Comparison of ENCODE assay signal across 15 mouse cellular contexts in genomic region chr12:99498189-99498977, GRCm38 (mm10).
A peak's percentile ranks its signal among the peaks of the same experiment; 100 is the strongest.
DNase-seq lines count a peak whose midpoint lies in the region; ATAC-seq and TF ChIP-seq lines count a peak whose summit lies in the region.
"Had no signal": no experiment of that assay in that cellular context is flagged by ENCODE, and none has a peak within 500 bp of the region (broad histone marks: within the 10 kb centered on the region; RNA-seq: fewer than 3 reads in every experiment).

No protein-coding gene starts in this region.

- no peak overlapping the region for H3K9ac ChIP-seq in forebrain, embryonic 12.5 days
- no peak overlapping the region for H3K9ac ChIP-seq in forebrain, embryonic 11.5 days (ENCODE audit: low read length)
- H3K9ac ChIP-seq in forebrain, embryonic 14.5 days (ENCODE audit: low read length): peak overlapping the region; percentile 0; the same call in 1 of the 2 replicates
- H3K9ac ChIP-seq in hindbrain, embryonic 16.5 days (ENCODE audit: low read depth, low read length): no peak overlapping the region; the same call in 1 of the 2 replicates
- H3K9ac ChIP-seq in midbrain, postnatal 0 days (replicated peaks; ENCODE audit: low read length, poor library complexity, severe bottlenecking): peak overlapping the region; percentile 42
- H3K9ac ChIP-seq: limb, embryonic 13.5 days had no signal

- peak overlapping the region; percentile 13 for H3K4me2 ChIP-seq in forebrain, embryonic 12.5 days
- no peak overlapping the region for H3K4me2 ChIP-seq in forebrain, embryonic 11.5 days (ENCODE audit: low read depth, low read length, severe bottlenecking)
- H3K4me2 ChIP-seq in forebrain, embryonic 14.5 days (ENCODE audit: low read length): peak overlapping the region; percentile 34
- H3K4me2 ChIP-seq in hindbrain, embryonic 16.5 days (ENCODE audit: low read length): peak overlapping the region; percentile 49
- H3K4me2 ChIP-seq in midbrain, postnatal 0 days (ENCODE audit: low read depth, low read length, poor library complexity, severe bottlenecking): peak overlapping the region; percentile 44
- H3K4me2 ChIP-seq: limb, embryonic 13.5 days had no signal

- no peak for ATAC-seq in forebrain, embryonic 12.5 days (ENCODE audit: low FRiP score)
- ATAC-seq in forebrain, embryonic 11.5 days (replicated peaks; ENCODE audit: low FRiP score): no peak
- peak; percentile 57; the same call in 1 of the 2 replicates for ATAC-seq in forebrain, embryonic 14.5 days
- ATAC-seq in hindbrain, embryonic 16.5 days: peak; percentile 50; the same call in 1 of the 2 replicates
- no peak for ATAC-seq in midbrain, postnatal 0 days (ENCODE audit: low FRiP score)
- ATAC-seq: Patski had no signal

- TF ChIP-seq CTCF in midbrain, postnatal 0 days (IDR thresholded peaks at IDR 0.05): no peak

- H3K27me3 ChIP-seq in forebrain, embryonic 12.5 days: no peaks in the 10 kb centered on the region
- no peaks in the 10 kb centered on the region for H3K27me3 ChIP-seq in forebrain, embryonic 11.5 days (ENCODE audit: control insufficient read depth, insufficient read depth, low read length)
- no peaks in the 10 kb centered on the region for H3K27me3 ChIP-seq in forebrain, embryonic 14.5 days (replicated peaks; ENCODE audit: control insufficient read depth, insufficient read depth, low read length)
- H3K27me3 ChIP-seq in hindbrain, embryonic 16.5 days (replicated peaks; ENCODE audit: control insufficient read depth, insufficient read depth, low read length): no peaks in the 10 kb centered on the region
- H3K27me3 ChIP-seq in midbrain, postnatal 0 days (ENCODE audit: insufficient read depth, low read length): no peaks in the 10 kb centered on the region
- H3K27me3 ChIP-seq: limb, embryonic 13.5 days; Patski had no signal

- peak overlapping the region; percentile 66; the same call in 1 of the 2 replicates for H3K27ac ChIP-seq in forebrain, embryonic 12.5 days
- H3K27ac ChIP-seq in forebrain, embryonic 11.5 days (ENCODE audit: low read depth, low read length): no peak overlapping the region
- H3K27ac ChIP-seq in forebrain, embryonic 14.5 days (ENCODE audit: low read depth, low read length): peak overlapping the region; percentile 34; the same call in 1 of the 2 replicates
- peak overlapping the region; percentile 46 for H3K27ac ChIP-seq in hindbrain, embryonic 16.5 days (ENCODE audit: low read depth, low read length)
- H3K27ac ChIP-seq in midbrain, postnatal 0 days (ENCODE audit: low read depth, low read length): peak overlapping the region; percentile 47; the same call in 1 of the 2 replicates
- H3K27ac ChIP-seq: limb, embryonic 13.5 days had no signal

- H3K9me3 ChIP-seq in forebrain, embryonic 12.5 days: no peaks in the 10 kb centered on the region
- no peaks in the 10 kb centered on the region for H3K9me3 ChIP-seq in forebrain, embryonic 11.5 days (ENCODE audit: control insufficient read depth, low read length)
- H3K9me3 ChIP-seq in forebrain, embryonic 14.5 days (replicated peaks; ENCODE audit: control insufficient read depth, low read length): 0 out of 2 replicates have a peak, but pooled peaks cover 2% of the 10 kb centered on the region
- no peaks in the 10 kb centered on the region for H3K9me3 ChIP-seq in hindbrain, embryonic 16.5 days (ENCODE audit: control insufficient read depth, low read length)
- H3K9me3 ChIP-seq in midbrain, postnatal 0 days (ENCODE audit: low read length): no peaks in the 10 kb centered on the region

- peaks cover 18% of the 10 kb centered on the region for H3K4me1 ChIP-seq in forebrain, embryonic 12.5 days
- H3K4me1 ChIP-seq in forebrain, embryonic 11.5 days (replicated peaks; ENCODE audit: control insufficient read depth, insufficient read depth, low read length): peaks cover 5% of the 10 kb centered on the region; the same call in 1 of the 2 replicates
- H3K4me1 ChIP-seq in forebrain, embryonic 14.5 days (ENCODE audit: control insufficient read depth, insufficient read depth, low read length): peaks cover 12% of the 10 kb centered on the region
- peaks cover 12% of the 10 kb centered on the region for H3K4me1 ChIP-seq in hindbrain, embryonic 16.5 days (ENCODE audit: control insufficient read depth, insufficient read depth, low read depth, low read length)
- peaks cover 5% of the 10 kb centered on the region; the same call in 1 of the 2 replicates for H3K4me1 ChIP-seq in midbrain, postnatal 0 days (ENCODE audit: insufficient read depth, low read length)

- 40% methylated on average over 18 of the region's 18 CpGs for WGBS in forebrain, embryonic 12.5 days
- WGBS in forebrain, embryonic 11.5 days: 52% methylated on average over 18 of the region's 18 CpGs
- 40% methylated on average over 18 of the region's 18 CpGs for WGBS in forebrain, embryonic 14.5 days
- WGBS in hindbrain, embryonic 16.5 days: 20% methylated on average over 18 of the region's 18 CpGs
- 21% methylated on average over 18 of the region's 18 CpGs for WGBS in midbrain, postnatal 0 days

- 0 out of 2 replicates have a peak, but pooled peaks cover 6% of the 10 kb centered on the region for H3K36me3 ChIP-seq in forebrain, embryonic 12.5 days (replicated peaks)
- H3K36me3 ChIP-seq in forebrain, embryonic 11.5 days (ENCODE audit: control insufficient read depth, insufficient read depth, low read length): no peaks in the 10 kb centered on the region
- no peaks in the 10 kb centered on the region for H3K36me3 ChIP-seq in forebrain, embryonic 14.5 days (ENCODE audit: control insufficient read depth, insufficient read depth, low read length)
- H3K36me3 ChIP-seq in hindbrain, embryonic 16.5 days (ENCODE audit: control insufficient read depth, insufficient read depth, low read length): no peaks in the 10 kb centered on the region
- H3K36me3 ChIP-seq in midbrain, postnatal 0 days (ENCODE audit: insufficient read depth, low read length): no peaks in the 10 kb centered on the region
- H3K36me3 ChIP-seq: limb, embryonic 13.5 days had no signal

- H3K4me3 ChIP-seq in forebrain, embryonic 12.5 days (replicated peaks): no peak overlapping the region
- H3K4me3 ChIP-seq in forebrain, embryonic 11.5 days (ENCODE audit: low read depth, low read length): no peak overlapping the region
- no peak overlapping the region for H3K4me3 ChIP-seq in forebrain, embryonic 14.5 days (ENCODE audit: low read depth, low read length)
- H3K4me3 ChIP-seq in hindbrain, embryonic 16.5 days (ENCODE audit: low read length): peak overlapping the region; percentile 3
- peak overlapping the region; percentile 20; the same call in 1 of the 2 replicates for H3K4me3 ChIP-seq in midbrain, postnatal 0 days (ENCODE audit: low read depth, low read length)
- H3K4me3 ChIP-seq: limb, embryonic 13.5 days had no signal

- no peak for DNase-seq in forebrain, embryonic 11.5 days (ENCODE audit: low spot score)
- peak; percentile 53 for DNase-seq in forebrain, embryonic 14.5 days (ENCODE audit: low spot score)
- DNase-seq in midbrain, postnatal 0 days (ENCODE audit: low spot score): peak; percentile 21
- DNase-seq in frontal cortex, postnatal 10 days (ENCODE audit: low spot score in 2 of 2): no peak
- no peak for DNase-seq in thymus, adult 18-20 months
- DNase-seq in right cerebral cortex, postnatal 14 days: no peak
- DNase-seq: cerebellum, adult 9-11 months; heart, adult 11 months; heart, postnatal 10 days; kidney, adult 2 months; lung, postnatal 36 days had no signal

Comparison
In these comparisons a context has a peak if more than half of its experiments do, and no peak if none do; other contexts are left out.
1. ATAC-seq: peak in forebrain, embryonic 14.5 days (single experiment) and hindbrain, embryonic 16.5 days (single experiment); none in forebrain, embryonic 12.5 days (single experiment), forebrain, embryonic 11.5 days (single experiment) and midbrain, postnatal 0 days (single experiment).
2. H3K9ac ChIP-seq: peak in forebrain, embryonic 14.5 days (single experiment) and midbrain, postnatal 0 days (single experiment); none in forebrain, embryonic 12.5 days (single experiment), forebrain, embryonic 11.5 days (single experiment) and hindbrain, embryonic 16.5 days (single experiment).
3. DNase-seq: peak in forebrain, embryonic 14.5 days (single experiment) and midbrain, postnatal 0 days (single experiment); none in forebrain, embryonic 11.5 days (single experiment), frontal cortex, postnatal 10 days (0 of 2), thymus, adult 18-20 months (0 of 2) and right cerebral cortex, postnatal 14 days (single experiment).
4. H3K4me3 ChIP-seq: peak in hindbrain, embryonic 16.5 days (single experiment) and midbrain, postnatal 0 days (single experiment); none in forebrain, embryonic 12.5 days (single experiment), forebrain, embryonic 11.5 days (single experiment) and forebrain, embryonic 14.5 days (single experiment).